Mouse (Mus musculus) embryonic facial prominence, embryonic 14.5 days (tissue): ENCODE data around the gene Gm4881. TPM values are rescaled to one million over a fixed set of nuclear protein-coding genes. Genes with fewer than 3 reads are reported as not detected.
A peak's percentile ranks its signal among the peaks of the same experiment; 100 is the strongest.
"Not testable (repeated sequence)": the region's sequence is repeated elsewhere in the genome, so short reads cannot be mapped to it uniquely, and the experiment has no call there.

Source experiments
- ATAC-seq: fragments of 200-750 bp; cut with Nextera tagmentation; 2 replicates; pipeline ENCODE4 v1.8.0; 2017; ENCODE audit warnings: low read depth, moderate number of reproducible peaks, moderate TSS enrichment
- DNase-seq: peaks from one replicate; pipeline ENCODE4 v3.0.0-alpha.2; 2015; ENCODE audit warnings: low spot score
- H3K27ac ChIP-seq: fragments of 300-500 bp; sonication (generic); replicated peaks from 2 replicates; pipeline ENCODE4 v1.5.1; 2014; ENCODE audit warnings: low read depth, mild to moderate bottlenecking, low read length, moderate library complexity
- H3K27me3 ChIP-seq: fragments of 300-500 bp; sonication (generic); replicated peaks from 2 replicates; pipeline ENCODE4 v1.6.1; 2014; ENCODE audit warnings: low read length; ENCODE audit not compliant: control insufficient read depth, insufficient read depth
- H3K36me3 ChIP-seq: fragments of 300-500 bp; sonication (generic); 2 replicates; pipeline ENCODE4 v1.6.1; 2014; ENCODE audit warnings: low read length, mixed read lengths; ENCODE audit not compliant: control insufficient read depth, insufficient read depth
- H3K4me1 ChIP-seq: fragments of 300-500 bp; sonication (generic); 2 replicates; pipeline ENCODE4 v1.6.1; 2014; ENCODE audit warnings: antibody characterized with exemption, low read length; ENCODE audit not compliant: control insufficient read depth, insufficient read depth
- H3K4me2 ChIP-seq: fragments of 300-500 bp; sonication (generic); 2 replicates; pipeline ENCODE4 v1.6.1; 2014; ENCODE audit warnings: low read depth, mild to moderate bottlenecking, low read length, moderate library complexity, mixed read lengths
- H3K4me3 ChIP-seq: fragments of 300-500 bp; sonication (generic); 2 replicates; pipeline ENCODE4 v1.5.1; 2014; ENCODE audit warnings: low read depth, mild to moderate bottlenecking, low read length
- H3K9ac ChIP-seq: fragments of 300-500 bp; sonication (generic); 2 replicates; pipeline ENCODE4 v1.6.1; 2014; ENCODE audit warnings: low read depth, mild to moderate bottlenecking, low read length, moderate library complexity, mixed read lengths
- H3K9me3 ChIP-seq: fragments of 300-500 bp; sonication (generic); 2 replicates; pipeline ENCODE4 v1.6.1; 2016; ENCODE audit warnings: low read length; ENCODE audit not compliant: control insufficient read depth
- WGBS: fragments of 180-500 bp; shearing (Covaris S2); extraction: QIAGEN DNeasy Blood & Tissue Kit; methylation state at CpG from one replicate; pipeline ENCODE4 v1.1.7; 2014; 5-methylcytosine and 5-hydroxymethylcytosine counted together
- polyA plus RNA-seq: library from polyadenylated mRNA; unstranded; fragments of >200 nt; fragmentation: Nextera tagmentation; extraction: Ambion mirVana; gene quantifications from 2 replicates; pipeline ENCODE4 v1.2.1, GENCODE M21; 2014

The Gm4881 gene
- polyA plus RNA-seq, 1 experiment from 2014 or later = not detected

DNA sequence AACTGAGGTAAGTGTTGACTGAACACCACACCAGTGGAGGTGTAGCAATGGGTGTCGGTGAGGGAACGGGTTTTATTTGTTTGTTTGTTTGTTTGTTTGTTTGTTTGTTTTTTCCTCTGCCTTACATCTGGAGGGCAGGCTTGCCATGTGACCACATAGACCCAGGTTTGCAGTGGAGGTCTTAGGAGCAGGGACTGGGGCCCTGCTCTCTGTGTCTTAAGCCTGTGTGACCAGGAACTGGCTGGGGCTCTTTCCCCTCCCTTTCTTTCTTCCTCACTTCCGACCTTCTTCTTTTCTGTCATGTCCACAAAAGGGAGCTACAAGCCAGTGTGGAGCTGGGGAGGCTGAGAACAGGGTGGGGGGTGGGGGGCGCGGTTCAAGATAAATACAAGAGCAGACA lies 46.3 kb downstream of the Gm4881 start:
- Histone ChIP-seq H3K9ac (no peak overlapping the region), H3K27ac (no peak overlapping the region), H3K4me3 (no peak overlapping the region), H3K27me3 (no peaks in the 10 kb centered on the region), H3K36me3 (no peaks in the 10 kb centered on the region), H3K4me2 (no peak overlapping the region), H3K4me1 (peaks cover 7% of the 10 kb centered on the region; the same call in 1 of the 2 replicates), H3K9me3 (no peaks in the 10 kb centered on the region)
- DNase-seq = no peak
- ATAC-seq = no peak
- WGBS = 80% methylated on average over 5 of the region's 5 CpGs

DNA sequence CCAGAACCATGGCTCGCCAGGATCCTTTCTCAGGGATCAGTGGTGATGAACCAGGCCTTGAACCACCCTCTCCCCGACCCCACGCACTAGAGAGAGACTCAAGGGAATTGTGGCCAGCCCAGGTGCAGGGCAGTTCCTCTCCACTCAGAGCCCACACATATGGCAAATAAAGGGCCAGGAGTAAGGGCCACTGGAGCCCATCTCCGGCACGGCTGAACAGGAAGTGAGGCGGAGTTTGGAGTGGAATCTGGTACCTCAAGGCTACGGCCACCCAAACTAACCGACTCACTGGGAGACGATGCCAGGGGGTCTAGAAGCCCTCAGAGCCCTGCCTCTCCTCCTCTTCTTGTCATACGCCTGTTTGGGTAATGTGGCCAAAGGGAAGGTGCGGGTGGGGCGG lies 47.1 kb downstream of the Gm4881 start, which contains the start of gene Cd79a:
Gene Cd79a (plus strand): TSS at position 158 of the 400 bp plus-strand sequence.
- H3K4me1 ChIP-seq = peaks cover 4% of the 10 kb centered on the region; the same call in 1 of the 2 replicates
- H3K27me3 ChIP-seq = no peaks in the 10 kb centered on the region
- no peak within 1 kb of the TSS for H3K4me3 ChIP-seq
- H3K9ac ChIP-seq = no peak within 1 kb of the TSS
- DNase-seq (no peak), ATAC-seq (no peak)
- H3K4me2 ChIP-seq = no peak within 1 kb of the TSS
- H3K36me3 ChIP-seq = no peaks in the 10 kb centered on the region
- 47% methylated on average over 11 of the region's 12 CpGs for WGBS
- H3K27ac ChIP-seq = no peak within 1 kb of the TSS
- H3K9me3 ChIP-seq = no peaks in the 10 kb centered on the region

DNA sequence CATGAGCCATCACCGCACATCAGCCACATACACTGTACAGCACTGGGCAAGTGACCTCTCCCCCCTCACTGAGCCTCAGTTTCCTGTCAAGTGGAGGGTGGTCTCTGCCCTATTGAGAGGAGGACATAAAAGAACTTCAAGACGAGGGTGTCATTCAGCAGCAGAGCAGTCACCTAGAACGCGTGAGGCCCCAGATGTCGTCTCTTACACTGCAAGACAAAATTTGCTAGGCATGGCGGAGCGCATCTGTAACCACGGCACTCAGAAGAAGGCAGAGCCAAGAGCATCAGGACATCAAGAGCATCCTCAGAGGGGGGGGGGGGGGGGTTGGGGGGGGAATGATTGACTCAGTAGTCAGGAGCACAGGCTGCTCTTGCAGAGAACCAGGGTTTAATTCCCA lies 48.0 kb downstream of the Gm4881 start:
- ATAC-seq (no peak), DNase-seq (no peak)
- no peaks in the 10 kb centered on the region for H3K27me3 ChIP-seq
- H3K4me3 ChIP-seq = no peak overlapping the region
- no peak overlapping the region for H3K4me2 ChIP-seq
- H3K27ac ChIP-seq = no peak overlapping the region
- H3K9me3 ChIP-seq = no peaks in the 10 kb centered on the region
- H3K4me1 ChIP-seq = no peaks in the 10 kb centered on the region
- peaks cover 3% of the 10 kb centered on the region for H3K36me3 ChIP-seq
- WGBS = 86% methylated on average over 8 of the region's 8 CpGs
- H3K9ac ChIP-seq = no peak overlapping the region

DNA sequence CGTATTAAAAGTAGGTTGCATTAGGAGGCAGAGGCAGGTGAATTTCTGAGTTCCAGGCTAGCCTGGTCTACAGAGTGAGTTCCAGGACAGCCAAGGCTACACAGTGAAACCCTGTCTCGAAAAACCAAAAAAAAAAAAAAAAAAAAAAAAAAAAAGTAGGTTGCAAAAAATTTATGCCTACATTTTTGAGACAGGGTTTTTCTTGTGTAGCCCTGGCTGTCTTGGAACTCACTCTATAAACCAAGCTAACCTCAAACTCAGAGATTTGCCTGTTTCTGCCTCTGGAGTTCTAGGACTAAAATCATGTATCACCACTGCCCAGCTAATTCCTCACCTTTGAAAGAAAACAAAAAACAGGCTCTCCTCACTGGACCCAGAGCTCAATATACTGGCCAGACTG lies 48.5 kb downstream of the Gm4881 start:
- WGBS = 92% methylated on average over 2 of the region's 2 CpGs
- H3K4me3 ChIP-seq, H3K9me3 ChIP-seq, H3K27ac ChIP-seq, H3K9ac ChIP-seq, H3K36me3 ChIP-seq, ATAC-seq, H3K27me3 ChIP-seq, DNase-seq, H3K4me1 ChIP-seq, H3K4me2 ChIP-seq: not testable (repeated sequence)

DNA sequence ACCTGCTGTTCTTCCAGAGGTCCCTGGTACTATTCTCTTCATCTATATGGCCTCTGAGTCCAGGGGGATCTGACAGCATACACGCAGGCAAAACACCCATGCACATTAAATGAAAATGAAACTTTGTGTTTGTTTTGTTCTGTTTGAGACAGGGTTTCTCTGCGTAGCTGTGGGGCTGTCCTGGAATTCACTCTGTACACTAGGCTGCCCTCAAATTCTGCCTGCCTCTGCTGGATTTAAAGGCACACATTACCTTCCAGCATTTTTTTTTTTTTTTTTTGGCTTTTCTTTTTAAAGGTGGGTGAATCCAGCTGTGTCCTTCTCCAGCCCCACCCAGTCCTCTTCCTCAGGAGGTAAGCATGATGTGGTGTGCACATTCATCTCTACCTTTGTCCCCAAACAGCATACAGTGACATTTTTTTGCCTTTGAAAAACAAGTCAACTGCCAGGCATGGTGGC lies 52.1 kb downstream of the Gm4881 start:
- no peaks in the 10 kb centered on the region for H3K9me3 ChIP-seq

DNA sequence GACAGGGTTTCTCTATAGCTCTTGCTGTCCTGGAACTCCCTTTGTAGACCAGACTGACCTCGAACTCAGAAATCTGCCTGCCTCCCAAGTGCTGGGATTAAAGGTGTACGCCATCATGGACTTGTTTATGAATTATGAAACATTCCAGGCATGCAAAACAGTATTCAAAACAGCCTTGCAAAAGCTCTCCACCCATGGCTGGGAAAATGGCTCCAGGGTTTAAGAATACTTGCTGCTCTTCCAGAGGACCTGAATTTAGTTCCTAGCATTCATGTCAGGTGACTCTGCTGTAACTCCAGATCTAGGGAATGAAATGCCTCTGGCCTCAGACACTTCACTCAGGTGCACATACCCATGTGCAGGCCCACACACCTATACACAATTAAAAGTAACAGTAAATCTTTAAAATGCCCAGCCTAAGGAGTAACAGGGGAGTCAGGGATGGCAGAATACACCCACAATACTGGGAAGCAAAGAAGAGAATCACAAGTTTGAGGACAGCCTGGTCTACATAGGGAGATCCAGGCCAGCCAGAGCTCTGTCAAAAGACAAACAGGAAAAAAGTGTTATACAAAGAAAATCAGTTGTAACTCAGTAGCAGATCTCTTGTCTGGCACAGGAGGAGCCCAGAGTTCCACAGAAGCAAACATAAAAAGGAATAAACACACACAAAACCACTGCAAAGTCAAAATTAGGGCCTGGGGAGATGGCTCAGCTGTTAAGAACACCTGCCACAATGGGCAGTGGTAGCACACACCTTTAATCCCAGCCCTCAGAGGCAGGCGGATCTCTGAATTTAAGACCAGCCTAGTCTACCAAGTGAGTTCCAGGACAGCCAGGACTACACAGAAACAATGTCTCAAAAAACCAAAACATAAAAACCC lies 52.8 kb downstream of the Gm4881 start:
- ATAC-seq (no peak), DNase-seq (no peak)
- no peak overlapping the region for H3K9ac ChIP-seq
- no peaks in the 10 kb centered on the region for H3K9me3 ChIP-seq
- peaks cover 51% of the 10 kb centered on the region for H3K36me3 ChIP-seq
- H3K4me3 ChIP-seq = no peak overlapping the region
- H3K4me1 ChIP-seq = peaks cover 3% of the 10 kb centered on the region; the same call in 1 of the 2 replicates
- H3K4me2 ChIP-seq = no peak overlapping the region
- no peak overlapping the region for H3K27ac ChIP-seq
- 63% methylated on average over 3 of the region's 3 CpGs for WGBS
- no peaks in the 10 kb centered on the region for H3K27me3 ChIP-seq

More for the DNA sequence above, 52.1 kb downstream of the Gm4881 start:
- Histone ChIP-seq H3K9ac (no peak overlapping the region), H3K4me2 (no peak overlapping the region), H3K27ac (no peak overlapping the region), H3K4me3 (no peak overlapping the region), H3K27me3 (no peaks in the 10 kb centered on the region), H3K36me3 (peaks cover 44% of the 10 kb centered on the region), H3K4me1 (no peaks in the 10 kb centered on the region)
- 73% methylated on average over 2 of the region's 2 CpGs for WGBS
- ATAC-seq = no peak
- no peak for DNase-seq

DNA sequence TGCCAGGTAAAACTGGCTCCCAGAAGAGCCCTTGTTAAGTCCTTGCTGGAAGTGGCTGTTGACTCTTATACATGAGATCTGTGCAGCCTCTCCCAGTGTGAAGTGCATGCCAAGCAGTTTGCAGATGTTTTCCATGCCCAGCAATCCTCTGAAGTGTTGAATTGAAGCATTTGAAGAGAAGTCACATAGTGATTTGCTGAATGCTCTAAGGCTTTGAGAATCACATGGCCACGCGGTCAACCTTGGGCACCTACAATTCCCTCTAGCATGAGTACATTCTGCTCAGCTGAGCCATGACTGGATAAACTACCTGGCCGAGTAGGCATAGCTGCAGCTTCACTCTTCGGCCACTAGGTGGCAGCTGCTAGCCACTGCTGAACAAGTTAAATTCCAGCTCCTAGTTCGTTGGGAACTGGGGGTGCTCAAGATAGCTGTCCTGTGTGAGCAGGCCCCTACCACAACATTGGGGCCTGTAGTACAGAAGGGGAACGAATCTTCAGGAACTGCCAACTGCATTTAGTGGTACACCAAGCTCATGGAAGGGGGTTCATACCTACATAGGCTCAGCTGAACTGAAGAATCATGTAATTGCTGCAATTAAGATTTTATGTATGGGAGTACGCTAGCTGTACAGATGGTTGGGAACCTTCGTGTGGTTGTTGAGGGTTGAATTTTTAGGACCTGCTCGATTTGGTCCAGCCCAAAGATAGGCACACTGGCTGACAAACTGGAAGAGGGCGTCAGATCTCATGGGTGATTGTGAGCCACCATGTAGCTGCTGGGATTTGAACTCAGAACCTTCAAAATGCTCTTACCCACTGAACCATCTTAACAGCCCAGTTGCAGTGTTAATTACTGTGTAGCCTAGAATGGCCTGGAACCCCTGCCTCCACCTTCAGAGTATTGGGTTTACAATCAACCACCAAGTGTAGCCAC lies 53.7 kb downstream of the Gm4881 start:
- Histone ChIP-seq H3K4me1 (peaks cover 13% of the 10 kb centered on the region), H3K9ac (no peak overlapping the region), H3K9me3 (no peaks in the 10 kb centered on the region), H3K27ac (no peak overlapping the region), H3K4me2 (no peak overlapping the region), H3K36me3 (peaks cover 61% of the 10 kb centered on the region), H3K4me3 (no peak overlapping the region), H3K27me3 (no peaks in the 10 kb centered on the region)
- 33% methylated on average over 10 of the region's 10 CpGs for WGBS
- DNase-seq (peak; percentile 89), ATAC-seq (peak; percentile 58)

DNA sequence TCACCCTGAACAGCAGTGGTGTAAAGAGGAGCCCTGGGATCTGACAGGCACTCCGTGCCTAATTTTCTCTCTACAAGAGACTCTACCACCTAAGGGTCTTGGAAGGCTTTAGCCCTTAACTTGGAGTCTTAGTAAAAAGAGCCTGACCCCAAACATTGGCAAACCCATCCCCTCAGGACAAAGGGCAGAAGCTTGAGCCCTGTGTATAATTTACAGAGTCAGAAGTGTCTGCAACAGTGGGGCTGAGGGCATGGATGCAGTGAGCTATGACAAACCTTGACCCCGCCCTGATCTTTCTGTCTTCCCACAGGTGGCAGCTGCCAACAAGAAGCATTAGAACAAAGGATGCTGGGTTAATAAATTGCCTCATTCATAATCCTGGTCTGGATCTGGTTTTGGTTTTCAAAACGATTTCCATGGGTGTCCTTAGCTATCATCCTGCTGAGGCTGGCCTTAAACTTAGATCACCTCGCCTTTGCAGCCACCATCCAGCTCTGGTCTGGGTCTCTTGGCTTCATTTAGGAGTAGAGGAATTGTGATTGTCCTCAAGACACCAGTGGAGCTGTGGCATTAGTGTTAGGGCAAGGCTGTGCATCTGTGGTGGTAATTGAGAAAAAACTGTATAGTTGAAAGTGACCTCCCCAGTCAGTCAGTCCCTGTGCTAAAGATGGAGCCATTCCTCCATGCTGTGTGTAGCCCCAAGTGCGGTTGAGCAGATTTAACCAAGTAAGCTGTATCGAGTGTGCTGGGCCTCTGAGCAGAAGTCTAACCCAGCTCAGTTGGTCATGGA lies 54.7 kb downstream of the Gm4881 start:
- Histone ChIP-seq H3K9me3 (no peaks in the 10 kb centered on the region), H3K27ac (no peak overlapping the region), H3K4me3 (no peak overlapping the region), H3K27me3 (no peaks in the 10 kb centered on the region), H3K36me3 (peaks cover 63% of the 10 kb centered on the region), H3K9ac (no peak overlapping the region), H3K4me1 (peaks cover 14% of the 10 kb centered on the region), H3K4me2 (no peak overlapping the region)
- DNase-seq = no peak
- WGBS = 87% methylated on average over 6 of the region's 6 CpGs
- ATAC-seq = peak; percentile 1; the same call in 1 of the 2 replicates
